Mouse (Mus musculus) embryonic facial prominence, embryonic 14.5 days (tissue): ENCODE measurements around the gene Trim50. TPM values are rescaled to one million over a fixed set of nuclear protein-coding genes. Genes with fewer than 3 reads are reported as not detected.

Source experiments
- ATAC-seq: fragments of 200-750 bp; cut with Nextera tagmentation; 2 replicates; pipeline ENCODE4 v1.8.0; 2017; ENCODE audit warnings: low read depth, moderate number of reproducible peaks, moderate TSS enrichment
- DNase-seq: peaks from one replicate; pipeline ENCODE4 v3.0.0-alpha.2; 2015; ENCODE audit warnings: low spot score
- H3K27ac ChIP-seq: fragments of 300-500 bp; sonication (generic); replicated peaks from 2 replicates; pipeline ENCODE4 v1.5.1; 2014; ENCODE audit warnings: low read depth, mild to moderate bottlenecking, low read length, moderate library complexity
- H3K27me3 ChIP-seq: fragments of 300-500 bp; sonication (generic); replicated peaks from 2 replicates; pipeline ENCODE4 v1.6.1; 2014; ENCODE audit warnings: low read length; ENCODE audit not compliant: control insufficient read depth, insufficient read depth
- H3K36me3 ChIP-seq: fragments of 300-500 bp; sonication (generic); 2 replicates; pipeline ENCODE4 v1.6.1; 2014; ENCODE audit warnings: low read length, mixed read lengths; ENCODE audit not compliant: control insufficient read depth, insufficient read depth
- H3K4me1 ChIP-seq: fragments of 300-500 bp; sonication (generic); 2 replicates; pipeline ENCODE4 v1.6.1; 2014; ENCODE audit warnings: antibody characterized with exemption, low read length; ENCODE audit not compliant: control insufficient read depth, insufficient read depth
- H3K4me2 ChIP-seq: fragments of 300-500 bp; sonication (generic); 2 replicates; pipeline ENCODE4 v1.6.1; 2014; ENCODE audit warnings: low read depth, mild to moderate bottlenecking, low read length, moderate library complexity, mixed read lengths
- H3K4me3 ChIP-seq: fragments of 300-500 bp; sonication (generic); 2 replicates; pipeline ENCODE4 v1.5.1; 2014; ENCODE audit warnings: low read depth, mild to moderate bottlenecking, low read length
- H3K9ac ChIP-seq: fragments of 300-500 bp; sonication (generic); 2 replicates; pipeline ENCODE4 v1.6.1; 2014; ENCODE audit warnings: low read depth, mild to moderate bottlenecking, low read length, moderate library complexity, mixed read lengths
- H3K9me3 ChIP-seq: fragments of 300-500 bp; sonication (generic); 2 replicates; pipeline ENCODE4 v1.6.1; 2016; ENCODE audit warnings: low read length; ENCODE audit not compliant: control insufficient read depth
- WGBS: fragments of 180-500 bp; shearing (Covaris S2); extraction: QIAGEN DNeasy Blood & Tissue Kit; methylation state at CpG from one replicate; pipeline ENCODE4 v1.1.7; 2014; 5-methylcytosine and 5-hydroxymethylcytosine counted together
- microRNA-seq: library from miRNA; unstranded; fragments of <30 nt; microRNA quantifications from one replicate; pipeline ENCODE4, GENCODE M21; 2016; ENCODE audit warnings: borderline number of aligned reads
- polyA plus RNA-seq: library from polyadenylated mRNA; unstranded; fragments of >200 nt; fragmentation: Nextera tagmentation; extraction: Ambion mirVana; gene quantifications from 2 replicates; pipeline ENCODE4 v1.2.1, GENCODE M21; 2014

The Trim50 gene
- polyA plus RNA-seq, 1 experiment from 2014 or later, result not detected

DNA sequence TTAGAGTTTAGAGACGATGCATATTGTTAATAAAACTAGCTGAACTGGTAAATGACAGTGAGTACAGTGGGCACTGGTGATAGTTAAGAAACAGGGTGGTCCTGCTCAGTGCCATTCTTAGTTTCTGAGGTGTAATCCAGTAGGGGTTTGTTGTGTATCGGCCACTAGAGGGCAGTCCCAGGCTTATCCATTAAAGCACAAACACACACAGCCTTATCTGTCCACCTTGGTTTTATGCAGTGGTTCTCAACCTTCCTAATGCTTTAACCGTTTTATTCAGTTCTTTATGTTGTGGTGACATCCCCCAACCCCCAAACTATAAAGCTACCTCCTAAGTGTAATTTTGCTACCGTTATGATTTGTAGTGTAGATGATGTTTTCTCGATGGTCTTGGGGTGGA is 42.7 kb downstream of the Trim50 start:
- DNase-seq, result peak; percentile 60
- Histone ChIP-seq H3K36me3 (peaks cover 15% of the 10 kb centered on the region), H3K4me2 (no peak overlapping the region)

DNA sequence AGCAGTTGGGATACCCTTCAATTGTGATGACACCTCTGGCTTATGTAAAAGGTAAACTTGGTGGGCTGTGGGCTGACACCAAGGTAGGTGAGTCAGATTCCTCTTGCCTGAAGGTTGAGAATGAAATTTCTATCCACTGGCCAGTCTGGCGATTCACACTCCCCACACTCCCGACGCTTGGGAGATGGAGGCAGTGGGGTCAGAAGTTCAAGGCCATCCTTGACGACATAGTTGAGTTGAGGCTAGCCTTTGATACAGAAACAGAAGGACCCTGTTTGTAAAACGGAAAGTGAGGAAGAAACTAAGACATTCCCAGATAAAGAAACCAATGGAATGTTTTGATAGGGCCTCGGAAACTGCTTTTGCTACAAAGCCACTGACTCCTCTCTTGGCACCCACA is 46.3 kb downstream of the Trim50 start:
- Histone ChIP-seq H3K4me2 (no peak overlapping the region), H3K36me3 (no peaks in the 10 kb centered on the region), H3K4me1 (no peaks in the 10 kb centered on the region), H3K27me3 (no peaks in the 10 kb centered on the region), H3K9me3 (0 out of 2 replicates have a peak, but pooled peaks cover 3% of the 10 kb centered on the region), H3K9ac (no peak overlapping the region), H3K27ac (no peak overlapping the region), H3K4me3 (no peak overlapping the region)
- WGBS, result 66% methylated on average over 6 of the region's 6 CpGs
- ATAC-seq (no peak), DNase-seq (no peak)

More for the DNA sequence above, 42.7 kb downstream of the Trim50 start:
- no peak overlapping the region for H3K27ac ChIP-seq
- H3K9ac ChIP-seq, result no peak overlapping the region
- H3K27me3 ChIP-seq, result no peaks in the 10 kb centered on the region
- peaks cover 7% of the 10 kb centered on the region for H3K4me1 ChIP-seq
- no peaks in the 10 kb centered on the region for H3K9me3 ChIP-seq
- ATAC-seq, result no peak
- WGBS, result 47% methylated on average over 5 of the region's 5 CpGs
- no peak overlapping the region for H3K4me3 ChIP-seq

DNA sequence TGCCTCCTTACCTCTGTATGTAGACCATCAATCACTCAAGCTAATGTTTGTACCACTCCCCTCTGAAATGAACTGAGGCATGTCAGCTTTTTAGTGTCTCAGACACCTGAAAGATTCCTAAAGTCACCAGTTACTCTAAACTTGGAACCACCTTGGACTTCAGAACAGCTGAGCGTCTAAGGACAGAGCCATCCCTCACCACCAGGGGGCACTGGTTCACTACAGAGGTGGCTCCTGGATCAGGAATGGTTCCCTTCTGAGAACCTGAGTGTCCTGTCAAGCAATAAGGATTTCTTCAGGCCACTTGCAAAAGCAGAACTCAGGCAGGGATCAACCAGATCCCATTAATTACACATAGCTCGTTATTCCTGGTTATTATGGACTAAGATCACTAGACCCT is 47.1 kb downstream of the Trim50 start:
- H3K36me3 ChIP-seq, result no peaks in the 10 kb centered on the region

DNA sequence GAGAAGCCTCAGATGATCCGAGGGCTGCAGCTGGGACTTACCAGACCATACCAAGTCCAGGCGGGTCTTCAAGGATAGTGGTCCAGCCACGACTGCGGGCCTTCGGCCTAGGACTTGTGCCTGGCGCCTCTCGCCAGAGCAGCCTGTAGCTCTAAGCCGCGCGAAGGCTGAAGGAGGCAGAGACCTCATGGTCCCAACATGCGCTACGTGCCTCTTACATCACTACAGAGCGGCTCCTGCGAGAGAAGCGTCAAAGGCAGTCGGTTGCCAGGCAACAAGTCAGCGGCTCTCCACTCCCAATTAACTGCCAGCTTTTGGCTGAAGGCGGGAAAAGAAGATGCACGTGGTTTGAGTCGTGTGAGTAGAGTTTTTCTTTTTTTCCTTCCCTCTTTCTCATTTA is 51.5 kb downstream of the Trim50 start:
- Histone ChIP-seq H3K27ac (no peak overlapping the region), H3K36me3 (peaks cover 9% of the 10 kb centered on the region), H3K4me3 (no peak overlapping the region), H3K27me3 (no peaks in the 10 kb centered on the region), H3K4me1 (no peaks in the 10 kb centered on the region), H3K9me3 (0 out of 2 replicates have a peak, but pooled peaks cover 3% of the 10 kb centered on the region), H3K4me2 (no peak overlapping the region), H3K9ac (no peak overlapping the region)
- ATAC-seq (peak; percentile 56; the same call in 1 of the 2 replicates), DNase-seq (peak; percentile 71)
- WGBS, result 37% methylated on average over 20 of the region's 20 CpGs

More for the DNA sequence above, 47.1 kb downstream of the Trim50 start:
- Histone ChIP-seq H3K4me3 (no peak overlapping the region), H3K27ac (no peak overlapping the region), H3K27me3 (no peaks in the 10 kb centered on the region), H3K9me3 (0 out of 2 replicates have a peak, but pooled peaks cover 3% of the 10 kb centered on the region), H3K4me1 (no peaks in the 10 kb centered on the region), H3K9ac (no peak overlapping the region), H3K4me2 (no peak overlapping the region)
- WGBS, result 7% methylated on average over 2 of the region's 2 CpGs
- DNase-seq, result peak; percentile 86
- ATAC-seq, result peak; percentile 55; the same call in 1 of the 2 replicates

- DNase-seq (no peak), ATAC-seq (no peak)
- Histone ChIP-seq H3K9me3 (0 out of 2 replicates have a peak, but pooled peaks cover 3% of the 10 kb centered on the region), H3K27ac (no peak overlapping the region), H3K4me2 (no peak overlapping the region), H3K4me3 (no peak overlapping the region), H3K36me3 (peaks cover 17% of the 10 kb centered on the region), H3K27me3 (no peaks in the 10 kb centered on the region), H3K4me1 (no peaks in the 10 kb centered on the region), H3K9ac (no peak overlapping the region)
- WGBS, result 80% methylated on average over 9 of the region's 9 CpGs
These were observed 52.3 kb downstream of the Trim50 start for GRCm38 (mm10) chr5:135405437-135405836.

DNA sequence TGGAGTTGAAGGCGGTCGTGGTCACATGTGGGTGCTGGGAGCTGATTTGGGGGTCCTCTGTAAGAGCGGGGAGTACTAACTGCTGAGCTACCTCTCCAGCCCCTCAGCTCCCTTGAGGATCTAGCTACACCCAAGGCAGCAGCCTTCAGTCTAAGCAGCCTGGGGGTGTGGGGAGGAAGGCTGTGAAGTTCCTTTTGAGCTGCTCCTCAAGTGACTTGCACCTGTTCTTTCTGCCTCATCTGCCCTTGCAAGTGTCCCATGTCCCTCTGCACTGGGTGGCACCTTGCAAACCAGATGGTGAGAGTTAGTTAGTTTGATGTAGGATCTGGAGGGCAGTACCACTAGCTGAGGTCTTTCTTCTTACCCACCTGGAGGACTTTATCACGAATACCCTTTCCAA is 55.0 kb downstream of the Trim50 start:
- peaks cover 33% of the 10 kb centered on the region for H3K36me3 ChIP-seq
- H3K9ac ChIP-seq, result no peak overlapping the region
- H3K4me1 ChIP-seq, result no peaks in the 10 kb centered on the region
- H3K4me3 ChIP-seq, result no peak overlapping the region
- WGBS, result 78% methylated on average over 4 of the region's 4 CpGs
- no peak overlapping the region for H3K4me2 ChIP-seq
- no peaks in the 10 kb centered on the region for H3K27me3 ChIP-seq
- no peak for ATAC-seq
- H3K27ac ChIP-seq, result no peak overlapping the region
- no peak for DNase-seq
- no peaks in the 10 kb centered on the region for H3K9me3 ChIP-seq

- Histone ChIP-seq H3K4me3 (no peak overlapping the region), H3K36me3 (peaks cover 54% of the 10 kb centered on the region), H3K27ac (no peak overlapping the region), H3K9ac (no peak overlapping the region), H3K9me3 (no peaks in the 10 kb centered on the region), H3K27me3 (no peaks in the 10 kb centered on the region), H3K4me1 (no peaks in the 10 kb centered on the region), H3K4me2 (no peak overlapping the region)
- WGBS, result 91% methylated on average over 9 of the region's 9 CpGs
- ATAC-seq (no peak), DNase-seq (no peak)
These were observed 57.2 kb downstream of the Trim50 start for GRCm38 (mm10) chr5:135410266-135410665.

Small RNAs within 50 kb of the gene (microRNA-seq; reads per million reads assigned to microRNA genes)
- gene Mir7033, result 0.66 reads per million

Other genes with a start within 250 kb of the Trim50 start
- gene Tbl2, start 203.6 kb upstream of the Trim50 start, polyA plus RNA-seq, result 24.1 and 30.1 TPM in 2 replicates
- 44.3 and 44.4 TPM in 2 replicates for gene Bcl7b, start 185.0 kb upstream of the Trim50 start, polyA plus RNA-seq
- 46.9 and 48.4 TPM in 2 replicates for gene Baz1b, start 166.0 kb upstream of the Trim50 start, polyA plus RNA-seq
- 21.6 and 21.7 TPM in 2 replicates for gene Fzd9, start 102.1 kb upstream of the Trim50 start, polyA plus RNA-seq
- 0.17 TPM in 1 of 2 replicates, not detected in the other for gene Fkbp6, start 3.3 kb upstream of the Trim50 start, polyA plus RNA-seq
- gene Nsun5, start 16.7 kb downstream of the Trim50 start, polyA plus RNA-seq, result 23.7 and 27.6 TPM in 2 replicates
- gene Pom121, start 41.3 kb downstream of the Trim50 start, polyA plus RNA-seq, result 14.8 and 15.4 TPM in 2 replicates
- 45.6 and 47.1 TPM in 2 replicates for gene Hip1, start 191.8 kb downstream of the Trim50 start, polyA plus RNA-seq
- not detected in 2 replicates for gene Ccl26, start 210.3 kb downstream of the Trim50 start, polyA plus RNA-seq
- gene Ccl24, start 219.8 kb downstream of the Trim50 start, polyA plus RNA-seq, result 3.3 and 3.5 TPM in 2 replicates